Mouse (Mus musculus): ENCODE results near the gene Hmg20b.

Gene Hmg20b

DNA sequence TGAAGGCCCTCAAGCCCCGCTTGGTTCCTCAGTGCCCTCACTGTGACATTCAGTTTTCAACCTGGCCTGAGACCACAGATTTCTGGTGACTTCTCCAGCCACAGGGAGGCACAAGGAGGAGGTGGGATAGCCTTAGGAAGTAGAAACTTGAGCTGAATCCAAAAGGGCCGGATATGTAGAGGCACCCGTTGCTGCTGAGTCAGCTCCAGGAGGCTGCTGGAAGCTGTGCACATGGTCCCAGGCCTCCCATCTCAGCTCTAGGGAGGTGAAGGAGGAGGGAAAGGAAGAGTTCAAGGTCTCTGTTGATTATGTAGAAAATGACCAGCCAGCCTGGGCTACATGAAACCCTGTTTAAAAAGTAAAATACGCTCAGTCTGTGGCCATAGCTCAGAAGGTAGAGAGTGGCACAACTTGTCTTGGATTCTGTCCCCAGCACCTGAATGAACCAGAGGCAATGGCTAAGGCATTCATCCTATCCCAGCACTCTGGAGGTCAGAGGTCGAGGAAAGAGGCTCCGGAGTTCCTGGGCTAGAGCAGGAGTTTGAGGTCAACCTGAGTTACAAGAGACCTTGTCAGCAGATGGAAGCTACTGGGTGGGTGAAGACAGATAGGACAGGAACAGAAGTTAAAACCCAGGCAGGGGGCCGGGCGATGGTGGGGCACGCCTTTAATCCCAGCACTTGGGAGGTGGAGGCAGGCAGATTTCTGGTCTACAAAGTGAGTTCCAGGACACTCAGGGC, 4.6 kb upstream of the Hmg20b start:
- no peak for DNase-seq (ENCODE audit: low spot score in 2 of 2)

- DNase-seq (ENCODE audit: low spot score in 2 of 2): peak; percentile 57 to 59
Observed at GRCm38 (mm10) chr10:81351678-81352291, 1.5 kb upstream of the Hmg20b start.

GRCm38 (mm10) chr10:81349961-81350350, 324 bp downstream of the Hmg20b start:
- no peak for DNase-seq (ENCODE audit: low spot score in 2 of 2)

- peak in 1 of 2 experiments; percentile 43 for DNase-seq (ENCODE audit: low spot score in 2 of 2)
Observed at GRCm38 (mm10) chr10:81349146-81349545, 1.1 kb downstream of the Hmg20b start.

DNA sequence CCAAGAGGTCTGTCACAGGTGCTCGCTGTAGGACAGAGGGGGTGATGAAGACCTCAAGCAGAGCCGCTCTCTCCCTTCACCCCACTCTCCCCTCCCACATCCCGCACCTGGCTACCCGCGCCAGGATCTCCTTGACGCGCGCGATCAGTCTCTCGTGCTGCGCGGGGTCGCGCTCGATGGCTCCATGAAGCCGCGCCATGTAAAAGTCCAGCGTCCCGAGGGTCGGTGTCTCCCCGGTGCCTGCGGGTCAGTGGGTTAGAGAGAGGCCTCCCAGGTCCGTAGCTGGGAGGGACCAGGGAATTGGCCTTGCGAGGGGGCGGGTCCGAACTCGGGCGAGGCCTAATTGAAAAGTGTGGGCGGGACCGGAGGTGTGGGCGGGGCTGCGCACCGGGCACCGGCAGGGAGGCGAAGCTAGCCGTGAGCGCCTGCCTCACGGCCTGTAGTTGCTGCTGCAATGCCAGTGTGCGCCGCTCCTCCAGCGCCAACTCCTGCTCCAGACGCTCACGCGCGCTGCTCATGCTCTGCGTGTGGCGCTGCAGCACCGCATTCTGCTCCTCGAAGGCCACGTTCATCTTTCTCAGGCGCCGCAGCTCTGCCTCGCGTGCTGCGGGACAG, 3.7 kb downstream of the Hmg20b start:
- peak; percentile 46 to 66 for DNase-seq (ENCODE audit: low spot score in 2 of 2)

DNA sequence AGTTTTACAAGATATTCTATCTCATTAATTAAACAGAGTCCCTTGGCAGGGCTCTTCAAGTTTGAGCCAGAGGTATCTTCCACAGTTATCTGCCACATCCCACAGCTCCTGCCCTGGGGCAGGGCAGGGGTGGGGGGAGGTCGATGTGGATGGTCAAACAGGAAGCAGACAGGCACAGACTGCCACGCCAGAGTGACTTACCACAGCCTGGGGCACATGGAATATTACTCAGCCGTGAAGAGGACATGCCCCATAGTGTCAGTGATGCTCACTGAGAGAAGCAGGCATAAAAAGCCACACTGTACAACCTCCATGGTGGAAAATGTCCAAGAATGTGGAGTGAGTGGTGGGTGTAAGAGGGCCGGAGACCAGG, 5.1 kb downstream of the Hmg20b start:
- DNase-seq (ENCODE audit: low spot score in 2 of 2): no peak

DNA sequence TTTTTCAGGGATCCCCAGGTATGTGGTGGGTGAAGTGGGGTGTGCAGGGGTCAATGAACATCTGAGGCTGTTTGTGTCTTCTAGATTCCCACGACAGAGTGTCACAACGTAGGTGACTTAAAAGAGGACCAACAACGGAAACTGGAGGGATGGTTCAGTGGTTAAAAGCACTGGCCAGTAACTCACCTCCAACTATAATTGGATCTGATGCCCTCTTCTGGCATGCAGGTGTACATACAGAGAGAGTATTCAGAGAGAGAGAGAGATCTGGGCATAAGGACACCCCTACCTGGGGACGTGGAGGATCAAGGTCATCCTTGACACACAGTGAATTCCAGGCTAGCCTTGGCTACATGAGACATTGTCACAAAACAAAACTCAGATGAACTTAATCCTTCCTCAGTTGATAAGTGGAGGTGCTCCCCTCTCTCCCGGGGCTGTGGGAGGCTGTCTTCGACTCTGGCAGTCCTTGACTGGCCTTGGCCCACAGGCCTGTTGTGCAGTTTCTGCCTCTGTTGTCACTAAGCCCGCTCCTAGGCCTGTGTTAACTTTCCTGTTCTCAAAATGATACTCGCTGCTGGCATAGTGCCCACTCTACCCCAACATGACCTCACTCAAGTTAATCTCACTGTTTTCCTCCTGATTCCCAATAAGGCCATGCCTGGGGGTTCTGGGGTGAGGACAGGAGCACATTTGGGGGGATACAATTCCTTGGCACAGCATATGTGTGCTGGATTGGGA, 5.7 kb downstream of the Hmg20b start:
- DNase-seq (ENCODE audit: low spot score in 2 of 2): no peak

GRCm38 (mm10) chr10:81342686-81343505, 7.4 kb downstream of the Hmg20b start, which contains the start of gene Gipc3:
Gene Gipc3, minus strand, starts transcription at chr10:81343266.
- DNase-seq (ENCODE audit: low spot score in 2 of 2): no peak

DNA sequence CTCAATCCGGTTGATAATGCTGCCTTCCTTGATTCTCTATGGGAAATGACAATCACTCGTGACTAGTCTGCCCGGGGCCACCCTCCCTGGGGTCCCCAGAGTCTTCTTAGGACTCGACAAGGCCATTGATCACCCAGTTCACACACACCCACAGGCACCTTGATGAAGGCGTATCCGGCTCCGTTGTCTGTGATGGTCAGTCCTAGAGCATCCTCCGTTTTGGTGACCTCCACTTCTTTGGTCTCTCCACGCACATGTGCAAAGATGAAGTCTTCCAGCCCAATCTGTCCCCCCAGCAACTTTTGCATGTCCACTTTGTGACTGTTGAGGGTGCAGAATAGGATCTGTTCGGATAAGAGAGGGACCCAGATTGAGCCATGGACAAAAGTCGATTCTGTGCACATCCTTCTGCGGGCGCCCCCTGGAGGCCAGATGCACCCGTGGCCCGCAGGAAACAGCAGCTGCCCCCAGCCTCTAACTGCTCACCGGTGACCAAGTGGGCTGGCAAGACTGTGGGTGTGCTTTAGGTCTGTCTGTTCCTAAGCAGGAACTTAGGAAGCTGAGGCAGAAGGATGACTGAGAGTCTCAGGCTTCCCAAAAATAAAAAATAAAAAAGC, 8.8 kb downstream of the Hmg20b start:
- peak in 1 of 2 experiments; percentile 74 for DNase-seq (ENCODE audit: low spot score in 2 of 2)

- no peak for DNase-seq (ENCODE audit: low spot score in 2 of 2)
Observed at GRCm38 (mm10) chr10:81340551-81341332, 9.5 kb downstream of the Hmg20b start.

DNA sequence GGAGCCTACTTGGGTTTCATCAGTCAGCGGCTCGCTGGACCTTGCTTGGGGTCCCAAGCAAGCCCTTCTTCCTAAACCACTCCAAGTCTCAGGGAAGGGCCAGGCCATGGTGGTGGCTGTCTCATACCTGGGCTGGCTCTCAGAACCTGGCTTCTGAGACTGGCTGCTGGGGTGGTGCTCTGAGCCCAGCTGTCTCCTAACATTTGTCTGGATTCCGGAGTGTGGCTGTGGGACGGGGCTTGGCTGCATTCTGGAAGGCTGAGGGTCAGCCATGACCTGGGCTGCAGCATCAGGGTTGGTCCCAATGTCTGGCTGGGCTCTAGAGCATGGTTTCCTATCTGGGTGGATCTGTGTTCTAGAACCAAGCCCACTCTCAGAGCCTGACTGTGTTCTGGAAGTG, 13.7 kb downstream of the Hmg20b start:
- DNase-seq (ENCODE audit: low spot score in 2 of 2): no peak

GRCm38 (mm10) chr10:81335393-81336340, 14.6 kb downstream of the Hmg20b start:
- DNase-seq (ENCODE audit: low spot score in 2 of 2): no peak

GRCm38 (mm10) chr10:81334324-81334723, 16.0 kb downstream of the Hmg20b start:
- no peak for DNase-seq (ENCODE audit: low spot score in 2 of 2)

DNA sequence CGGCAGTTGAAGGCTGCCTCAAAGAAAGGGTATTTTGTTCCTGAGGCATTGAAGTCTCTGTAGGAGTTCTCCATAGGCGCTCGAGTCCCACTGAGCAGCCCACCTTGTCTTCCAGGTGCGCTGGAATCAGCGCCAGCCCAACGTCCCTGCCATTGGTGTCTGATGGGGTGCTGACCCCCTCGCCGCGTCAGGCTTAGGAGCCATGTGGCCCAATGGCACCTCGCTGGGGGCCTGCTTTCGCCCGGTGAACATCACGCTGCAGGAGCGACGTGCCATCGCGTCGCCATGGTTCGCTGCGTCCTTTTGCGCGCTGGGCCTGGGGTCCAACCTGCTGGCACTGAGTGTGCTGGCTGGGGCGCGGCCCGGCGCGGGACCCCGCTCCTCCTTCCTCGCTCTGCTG, 18.0 kb downstream of the Hmg20b start:
- DNase-seq (ENCODE audit: low spot score in 2 of 2): no peak

- DNase-seq (ENCODE audit: low spot score in 2 of 2): no peak
Observed at GRCm38 (mm10) chr10:81330007-81330406, 20.3 kb downstream of the Hmg20b start.

DNA sequence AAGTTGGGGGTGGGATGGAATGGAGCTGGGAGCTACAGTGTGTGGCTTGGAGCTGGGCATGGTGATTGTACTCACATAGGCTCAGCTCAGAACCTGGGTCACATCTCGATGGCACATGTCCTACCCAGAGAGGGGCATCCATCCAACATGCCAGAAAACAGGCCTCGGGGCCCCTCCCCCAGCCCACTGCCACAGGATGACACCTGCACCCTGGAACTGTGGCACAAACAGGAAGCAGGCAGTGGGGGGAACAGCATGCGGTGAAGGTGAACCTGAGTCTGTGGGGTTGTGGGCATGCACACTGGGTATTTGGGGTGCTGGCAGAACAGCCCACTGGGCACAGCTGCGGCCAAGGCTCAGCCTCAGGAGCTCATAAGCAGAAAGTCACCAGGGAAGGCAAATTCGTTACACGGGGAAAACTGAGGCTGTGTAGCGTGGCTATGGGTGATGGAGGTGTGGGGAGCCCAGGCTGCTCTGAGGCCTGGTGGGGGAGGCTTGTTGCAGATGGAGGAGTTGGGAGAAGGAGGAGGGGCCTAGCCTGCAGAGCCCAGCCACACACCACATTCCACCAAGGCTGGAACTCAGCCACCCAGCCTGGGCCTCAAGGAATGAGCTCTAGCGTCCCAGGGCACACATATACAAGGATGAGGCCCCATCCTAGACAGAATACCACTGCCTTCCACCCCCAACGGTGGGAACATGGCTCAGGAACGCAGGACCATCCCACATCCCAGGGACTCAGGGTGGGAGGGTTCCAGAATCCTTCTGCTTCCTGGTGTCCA, 20.9 kb downstream of the Hmg20b start:
- peak in 1 of 2 experiments; percentile 36 for DNase-seq (ENCODE audit: low spot score in 2 of 2)

- no peak for DNase-seq (ENCODE audit: low spot score in 2 of 2)
Observed at GRCm38 (mm10) chr10:81328386-81328785, 21.9 kb downstream of the Hmg20b start, which contains the start of gene Tbxa2r. Gene Tbxa2r, plus strand, starts transcription at chr10:81328731.

DNA sequence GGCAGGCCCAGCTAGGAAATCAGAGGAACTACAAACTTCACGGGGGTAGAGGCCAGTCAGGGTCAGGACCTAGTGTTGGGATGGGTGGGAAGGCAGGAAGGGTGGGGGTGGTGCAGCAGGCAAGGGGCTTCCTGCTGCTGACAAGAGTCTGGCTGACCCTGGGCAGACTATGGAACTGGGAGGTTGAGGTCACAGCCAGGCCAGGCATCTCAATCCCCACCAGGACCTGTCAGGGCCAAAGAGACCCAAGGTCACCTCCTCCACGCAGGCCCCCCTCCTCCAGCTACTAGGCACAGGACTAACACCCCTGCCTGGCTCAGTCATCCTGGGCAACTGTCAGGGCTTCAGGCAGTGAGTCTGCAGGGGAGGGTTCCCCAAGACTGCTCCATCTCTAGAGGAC, 22.3 kb downstream of the Hmg20b start:
- DNase-seq (ENCODE audit: low spot score in 2 of 2): no peak

Measured in spleen, postnatal 14 days (tissue).